Mouse (Mus musculus) kidney, embryonic 16.5 days (tissue): ENCODE measurements around the gene Fxyd4. TPM values are rescaled to one million over a fixed set of nuclear protein-coding genes. Genes with fewer than 3 reads are reported as not detected.

ENCODE experiments used
- ATAC-seq: fragments of 200-750 bp; cut with Nextera tagmentation; 2 replicates; pipeline ENCODE4 v1.8.0; 2017; ENCODE audit warnings: moderate TSS enrichment; ENCODE audit not compliant: low FRiP score, low TSS enrichment
- H3K27ac ChIP-seq: fragments of 300-500 bp; sonication (generic); 2 replicates; pipeline ENCODE4 v1.5.1; 2014; ENCODE audit warnings: low read length
- H3K27me3 ChIP-seq: fragments of 300-500 bp; sonication (generic); 2 replicates; pipeline ENCODE4 v1.6.1; 2014; ENCODE audit warnings: low read length, control low read depth, mixed read lengths; ENCODE audit not compliant: insufficient read depth
- H3K36me3 ChIP-seq: fragments of 300-500 bp; sonication (generic); 2 replicates; pipeline ENCODE4 v1.6.1; 2014; ENCODE audit warnings: low read length, control low read depth, mixed read lengths; ENCODE audit not compliant: insufficient read depth
- H3K4me1 ChIP-seq: fragments of 300-500 bp; sonication (generic); 2 replicates; pipeline ENCODE4 v1.6.1; 2014; ENCODE audit warnings: low read length, control low read depth, mixed read lengths; ENCODE audit not compliant: insufficient read depth
- H3K4me2 ChIP-seq: fragments of 300-500 bp; sonication (generic); replicated peaks from 2 replicates; pipeline ENCODE4 v1.6.1; 2014; ENCODE audit warnings: low read depth, low read length
- H3K4me3 ChIP-seq: fragments of 300-500 bp; sonication (generic); 2 replicates; pipeline ENCODE4 v1.5.1; 2014; ENCODE audit warnings: mild to moderate bottlenecking, low read length
- H3K9ac ChIP-seq: fragments of 300-500 bp; sonication (generic); replicated peaks from 2 replicates; pipeline ENCODE4 v1.6.1; 2014; ENCODE audit warnings: low read length
- H3K9me3 ChIP-seq: fragments of 300-500 bp; sonication (generic); 2 replicates; pipeline ENCODE4 v1.6.1; 2016; ENCODE audit warnings: low read length, control low read depth
- WGBS: fragments of 180-500 bp; shearing (Covaris S2); extraction: QIAGEN DNeasy Blood & Tissue Kit; methylation state at CpG from one replicate; pipeline ENCODE4 v1.1.7; 2014; 5-methylcytosine and 5-hydroxymethylcytosine counted together
- polyA plus RNA-seq: library from polyadenylated mRNA; unstranded; fragments of >200 nt; fragmentation: Nextera tagmentation; extraction: Ambion mirVana; gene quantifications from 2 replicates; pipeline ENCODE4 v1.2.1, GENCODE M21; 2015

The Fxyd4 gene
- polyA plus RNA-seq, 1 experiment from 2014 or later: 98.5 TPM

DNA sequence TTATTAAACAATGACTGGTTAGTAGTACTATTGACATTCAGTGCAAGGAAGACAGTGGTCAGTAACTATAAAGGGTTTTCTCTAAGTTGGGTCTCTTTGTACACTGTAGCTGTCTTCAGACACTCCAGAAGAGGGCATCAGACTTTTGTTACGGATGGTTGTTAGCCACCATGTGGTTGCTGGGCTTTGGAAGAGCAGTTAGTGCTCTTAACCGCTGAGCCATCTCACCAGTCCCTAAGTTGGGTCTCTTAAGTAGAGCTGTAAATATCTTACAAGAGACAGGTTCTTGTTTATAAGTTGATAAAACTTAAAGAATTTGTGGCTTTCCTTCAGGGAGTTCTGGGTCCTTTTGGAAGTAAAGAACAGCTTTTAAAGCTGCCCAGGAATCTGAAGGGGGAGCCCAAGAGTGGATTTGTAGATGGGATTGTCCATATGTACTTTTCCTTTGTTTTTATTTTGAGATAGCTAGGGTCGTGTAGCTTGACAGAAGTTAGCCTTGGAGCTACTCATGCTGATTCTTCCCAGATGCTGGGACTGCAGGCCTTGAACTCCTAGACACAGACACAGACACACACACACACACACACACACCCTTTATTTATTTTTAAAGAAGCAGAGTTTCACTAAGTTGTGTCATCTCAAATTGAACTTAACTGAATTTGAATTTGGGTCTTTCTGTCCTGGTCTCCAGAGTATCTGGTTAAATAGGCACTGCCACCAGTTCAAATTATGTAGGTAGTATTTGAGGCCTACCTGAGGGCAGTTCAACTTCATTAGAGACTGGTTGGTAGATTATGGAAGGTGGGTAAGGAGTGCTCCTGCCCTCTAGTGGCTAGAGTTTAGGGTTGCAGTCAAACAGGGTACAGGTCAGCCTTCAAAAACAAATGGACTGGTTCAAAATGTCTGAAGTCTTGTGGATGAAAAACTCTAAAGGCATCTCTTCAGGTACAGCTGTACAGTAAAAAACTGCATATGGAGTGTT lies 16.5 kb downstream of the Fxyd4 start:
- Histone ChIP-seq H3K9me3 (no peaks in the 10 kb centered on the region), H3K36me3 (peaks cover 22% of the 10 kb centered on the region), H3K4me3 (no peak overlapping the region), H3K4me2 (no peak overlapping the region), H3K9ac (no peak overlapping the region), H3K27me3 (no peaks in the 10 kb centered on the region), H3K4me1 (peaks cover 30% of the 10 kb centered on the region), H3K27ac (no peak overlapping the region)
- WGBS: 44% methylated on average over 3 of the region's 3 CpGs
- ATAC-seq: no peak

DNA sequence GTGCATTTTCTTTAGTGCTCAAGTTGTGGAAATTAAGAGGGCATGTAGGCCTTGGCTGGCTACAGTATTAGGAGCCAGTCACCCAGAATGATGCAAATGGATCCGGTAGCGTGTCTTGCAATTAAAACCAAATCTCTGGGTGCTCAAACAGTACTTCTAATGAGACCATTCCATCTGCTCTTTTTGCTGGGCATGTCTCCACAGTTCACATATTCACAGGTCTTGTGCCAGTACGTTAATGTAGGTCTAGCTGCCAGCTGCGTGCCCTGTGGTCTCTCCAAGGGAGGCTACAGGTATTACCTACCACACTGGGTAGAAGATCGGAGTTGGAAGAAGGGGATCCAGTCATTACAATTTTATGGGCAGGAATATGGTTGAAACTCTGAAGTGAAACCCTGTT lies 19.4 kb downstream of the Fxyd4 start:
- H3K27ac ChIP-seq: peak overlapping the region; percentile 99
- H3K27me3 ChIP-seq: no peaks in the 10 kb centered on the region
- peak overlapping the region; percentile 96 for H3K4me2 ChIP-seq
- H3K36me3 ChIP-seq: peaks cover 14% of the 10 kb centered on the region
- 10% methylated on average over 5 of the region's 5 CpGs for WGBS
- H3K4me3 ChIP-seq: peak overlapping the region; percentile 80
- peaks cover 42% of the 10 kb centered on the region for H3K4me1 ChIP-seq
- H3K9ac ChIP-seq: peak overlapping the region; percentile 87
- no peaks in the 10 kb centered on the region for H3K9me3 ChIP-seq
- no peak for ATAC-seq

DNA sequence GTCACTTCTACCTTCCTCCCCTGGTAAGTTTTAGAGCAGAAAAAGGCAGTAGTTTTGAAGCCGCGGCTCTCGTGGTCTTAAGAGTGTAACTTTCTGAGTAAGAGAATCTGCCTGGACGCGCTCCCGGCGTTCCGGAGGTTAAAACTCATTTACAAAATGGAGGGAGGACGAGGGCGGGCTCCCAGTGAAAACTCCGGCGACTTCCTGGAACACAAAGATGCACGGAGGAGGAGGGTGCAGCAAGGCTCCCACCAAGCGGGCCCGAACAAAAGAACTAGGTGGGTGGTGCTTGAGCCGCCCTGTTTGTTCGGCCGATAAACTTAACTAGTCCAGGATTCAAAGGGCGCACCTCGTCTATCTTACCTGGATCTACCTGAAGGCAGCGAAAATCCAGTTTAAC lies 19.9 kb downstream of the Fxyd4 start:
- Histone ChIP-seq H3K4me3 (peak overlapping the region; percentile 80), H3K4me1 (peaks cover 42% of the 10 kb centered on the region), H3K9ac (peak overlapping the region; percentile 87), H3K9me3 (no peaks in the 10 kb centered on the region), H3K27ac (peak overlapping the region; percentile 99), H3K36me3 (peaks cover 11% of the 10 kb centered on the region), H3K4me2 (peak overlapping the region; percentile 96), H3K27me3 (no peaks in the 10 kb centered on the region)
- peak; percentile 79 for ATAC-seq
- under 1% methylated on average over 21 of the region's 21 CpGs for WGBS

DNA sequence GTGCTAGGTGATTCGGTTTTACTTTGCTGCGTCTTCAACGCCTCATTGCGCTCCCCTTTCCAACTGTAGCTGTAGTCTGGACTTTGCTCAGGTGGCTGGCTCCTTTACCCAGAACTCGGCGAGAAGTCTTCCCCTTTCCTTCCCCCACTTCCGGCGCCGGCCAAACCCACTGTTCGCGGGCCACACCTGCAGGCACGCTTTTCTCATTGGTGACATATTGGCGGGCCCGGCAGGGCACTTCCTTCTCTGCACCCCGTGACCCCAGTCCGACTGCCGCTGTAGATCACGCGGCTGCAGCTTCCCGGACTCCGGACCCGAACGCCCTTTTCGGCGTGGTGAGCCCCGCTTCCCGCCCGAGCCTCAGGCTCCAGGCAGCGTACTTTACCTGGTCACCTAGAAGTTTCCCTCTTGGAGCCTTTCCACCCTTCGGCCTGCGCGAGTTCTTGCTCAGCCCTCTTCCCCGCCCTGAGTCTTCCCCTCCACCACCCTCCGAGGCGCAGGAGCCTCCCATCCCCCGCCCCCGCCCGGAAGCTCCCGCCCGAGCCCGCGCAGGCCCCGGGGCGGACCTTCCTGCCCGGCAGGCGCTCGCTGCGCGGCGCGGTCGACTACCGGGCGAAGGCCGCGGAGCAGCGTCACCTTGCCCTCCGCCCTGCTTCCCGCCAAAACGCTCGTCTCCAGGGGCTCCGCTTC lies 20.6 kb downstream of the Fxyd4 start:
- peaks cover 7% of the 10 kb centered on the region; the same call in 1 of the 2 replicates for H3K36me3 ChIP-seq
- ATAC-seq: peak; percentile 94
- 0% methylated on average over 60 of the region's 62 CpGs for WGBS
- H3K9me3 ChIP-seq: no peaks in the 10 kb centered on the region
- peak overlapping the region; percentile 87 for H3K9ac ChIP-seq
- H3K27ac ChIP-seq: peak overlapping the region; percentile 99
- peak overlapping the region; percentile 80 for H3K4me3 ChIP-seq
- peaks cover 42% of the 10 kb centered on the region for H3K4me1 ChIP-seq
- H3K4me2 ChIP-seq: peak overlapping the region; percentile 96
- H3K27me3 ChIP-seq: no peaks in the 10 kb centered on the region

DNA sequence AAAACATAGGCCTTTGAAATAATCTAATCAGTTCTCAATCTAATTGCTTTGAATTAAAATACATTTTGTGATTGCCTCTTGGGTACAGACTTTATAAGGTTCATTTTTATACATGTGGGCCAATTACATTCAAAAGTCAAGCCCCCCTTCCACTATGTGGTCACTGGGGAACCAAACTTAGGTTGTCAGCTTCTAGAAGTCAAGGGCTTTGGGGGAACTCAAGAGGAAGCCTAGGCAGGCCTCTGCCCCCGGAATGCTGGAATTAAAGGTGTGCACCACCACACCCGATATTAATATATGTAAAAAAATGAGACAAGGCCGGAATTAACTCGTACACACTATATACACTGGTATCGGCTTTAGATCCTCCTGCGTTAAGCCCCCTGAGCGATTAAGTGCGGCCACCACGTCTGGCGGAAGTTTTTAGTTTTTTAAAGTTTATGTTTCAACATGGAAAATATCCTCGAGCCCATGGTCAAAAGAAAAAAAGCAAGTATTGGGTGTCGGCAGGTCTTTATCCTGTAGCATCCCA lies 21.2 kb downstream of the Fxyd4 start:
- Histone ChIP-seq H3K36me3 (peaks cover 4% of the 10 kb centered on the region; the same call in 1 of the 2 replicates), H3K9me3 (no peaks in the 10 kb centered on the region), H3K27me3 (no peaks in the 10 kb centered on the region), H3K27ac (peak overlapping the region; percentile 99), H3K4me1 (peaks cover 42% of the 10 kb centered on the region), H3K4me3 (peak overlapping the region; percentile 80), H3K9ac (peak overlapping the region; percentile 87), H3K4me2 (peak overlapping the region; percentile 96)
- WGBS: under 1% methylated on average over 12 of the region's 12 CpGs
- ATAC-seq: no peak

DNA sequence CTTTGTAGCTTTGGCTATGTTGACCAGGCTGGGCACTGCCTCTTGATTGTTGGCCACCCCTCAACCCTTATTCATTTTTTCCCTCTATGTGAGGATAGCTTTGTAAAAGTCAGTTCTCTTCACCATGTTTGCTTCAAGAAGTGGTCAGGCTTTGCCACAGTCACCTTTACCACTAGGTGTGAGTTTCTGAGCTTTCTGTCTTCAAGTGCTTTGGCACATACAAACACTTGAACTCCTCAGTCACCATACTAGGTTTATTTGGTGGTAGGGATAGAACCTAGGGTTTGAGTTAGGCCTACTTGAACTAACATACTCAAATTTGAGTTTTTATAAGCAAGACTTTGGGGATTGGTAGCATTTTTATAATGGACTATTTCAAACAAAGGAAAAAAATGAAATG lies 23.0 kb downstream of the Fxyd4 start:
- no peaks in the 10 kb centered on the region for H3K27me3 ChIP-seq
- no peak overlapping the region for H3K27ac ChIP-seq
- H3K4me2 ChIP-seq: no peak overlapping the region
- H3K4me1 ChIP-seq: peaks cover 35% of the 10 kb centered on the region
- H3K9ac ChIP-seq: no peak overlapping the region
- no peaks in the 10 kb centered on the region for H3K9me3 ChIP-seq
- H3K4me3 ChIP-seq: no peak overlapping the region
- H3K36me3 ChIP-seq: peaks cover 4% of the 10 kb centered on the region; the same call in 1 of the 2 replicates
- no peak for ATAC-seq

DNA sequence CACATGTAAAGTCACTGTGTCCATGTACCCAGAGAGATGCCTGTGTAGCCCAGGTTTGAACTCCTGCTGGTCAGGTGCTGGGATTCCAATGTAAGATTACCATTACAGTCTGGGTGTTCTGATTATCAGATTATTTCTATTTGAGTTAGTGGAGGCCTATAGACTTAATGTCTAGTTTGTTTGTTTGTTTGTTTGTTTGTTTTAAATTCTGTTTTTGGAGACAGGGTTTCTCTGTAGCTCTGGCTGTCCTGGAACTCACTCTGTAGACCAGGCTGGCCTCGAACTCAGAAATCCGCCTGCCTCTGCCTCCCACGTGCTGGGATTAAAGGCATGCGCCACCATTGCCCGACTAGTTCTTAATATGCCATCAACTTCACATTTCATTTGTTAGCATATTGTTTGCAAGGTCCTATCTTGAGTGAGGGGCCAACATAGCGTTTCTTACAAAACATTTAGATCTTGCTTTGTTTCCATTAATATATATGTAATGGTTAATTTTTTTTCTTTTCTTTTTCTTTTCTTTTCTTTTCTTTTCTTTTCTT lies 27.3 kb downstream of the Fxyd4 start:
- WGBS: 83% methylated on average over 6 of the region's 6 CpGs
- ATAC-seq: no peak
- peak overlapping the region; percentile 85; the same call in 1 of the 2 replicates for H3K4me2 ChIP-seq
- H3K27ac ChIP-seq: no peak overlapping the region
- no peaks in the 10 kb centered on the region for H3K36me3 ChIP-seq
- H3K27me3 ChIP-seq: no peaks in the 10 kb centered on the region
- H3K9me3 ChIP-seq: no peaks in the 10 kb centered on the region
- H3K9ac ChIP-seq: no peak overlapping the region
- H3K4me3 ChIP-seq: peak overlapping the region; percentile 91
- peaks cover 32% of the 10 kb centered on the region for H3K4me1 ChIP-seq

DNA sequence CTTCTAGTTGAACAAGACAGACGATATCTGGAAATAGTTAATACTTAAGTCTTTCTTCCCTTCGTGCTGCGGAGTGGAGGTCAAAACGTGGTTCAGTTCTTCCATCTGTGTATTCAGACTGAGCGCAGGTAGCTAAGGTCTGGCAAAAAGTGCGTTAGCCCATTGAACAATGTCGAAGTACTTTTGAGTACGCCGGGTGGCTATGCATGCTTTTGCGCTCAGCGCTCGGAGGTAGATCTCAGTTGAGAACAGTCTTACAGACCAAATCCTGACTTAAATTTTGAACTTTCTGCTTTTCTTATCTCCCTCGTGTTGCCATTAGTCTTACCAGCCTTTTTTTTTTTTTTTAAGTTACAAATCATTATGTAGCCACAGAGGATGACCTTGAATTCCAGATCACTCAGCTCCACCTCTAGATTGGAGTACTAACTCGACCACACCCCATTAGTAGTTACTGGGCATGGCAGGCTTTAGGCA lies 29.0 kb downstream of the Fxyd4 start:
- ATAC-seq: no peak
- 0% methylated on average over 14 of the region's 14 CpGs for WGBS

DNA sequence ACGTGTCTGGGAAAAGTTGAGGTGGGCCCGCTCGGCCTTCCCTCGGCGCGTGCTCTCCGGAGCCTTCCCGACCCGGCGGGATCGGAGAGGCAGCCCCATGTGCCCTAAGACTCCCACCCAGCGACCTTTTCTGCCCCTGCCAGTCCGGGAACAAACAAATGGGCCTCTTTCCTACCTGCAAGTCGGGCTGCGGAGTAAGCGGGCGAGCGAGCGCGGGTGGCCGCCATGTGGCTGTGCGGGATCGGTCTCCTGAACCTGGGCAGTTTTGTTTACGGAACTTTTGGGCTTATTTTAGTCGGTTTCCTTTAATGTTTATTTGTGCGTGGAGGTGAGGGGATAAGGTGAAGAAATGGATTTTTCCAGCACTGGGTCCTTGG lies 29.5 kb downstream of the Fxyd4 start:
- 0% methylated on average over 26 of the region's 26 CpGs for WGBS
- Histone ChIP-seq H3K4me2 (peak overlapping the region; percentile 85), H3K4me1 (peaks cover 29% of the 10 kb centered on the region), H3K4me3 (peak overlapping the region; percentile 91), H3K9ac (peak overlapping the region; percentile 94), H3K36me3 (no peaks in the 10 kb centered on the region), H3K9me3 (no peaks in the 10 kb centered on the region), H3K27me3 (no peaks in the 10 kb centered on the region), H3K27ac (peak overlapping the region; percentile 93)
- no peak for ATAC-seq

More for the DNA sequence above, 29.0 kb downstream of the Fxyd4 start:
- Histone ChIP-seq H3K4me3 (peak overlapping the region; percentile 91), H3K9me3 (no peaks in the 10 kb centered on the region), H3K4me2 (peak overlapping the region; percentile 85), H3K36me3 (no peaks in the 10 kb centered on the region), H3K27me3 (no peaks in the 10 kb centered on the region), H3K9ac (peak overlapping the region; percentile 94), H3K4me1 (peaks cover 29% of the 10 kb centered on the region), H3K27ac (peak overlapping the region; percentile 93)
